In the genomic region with DNA sequence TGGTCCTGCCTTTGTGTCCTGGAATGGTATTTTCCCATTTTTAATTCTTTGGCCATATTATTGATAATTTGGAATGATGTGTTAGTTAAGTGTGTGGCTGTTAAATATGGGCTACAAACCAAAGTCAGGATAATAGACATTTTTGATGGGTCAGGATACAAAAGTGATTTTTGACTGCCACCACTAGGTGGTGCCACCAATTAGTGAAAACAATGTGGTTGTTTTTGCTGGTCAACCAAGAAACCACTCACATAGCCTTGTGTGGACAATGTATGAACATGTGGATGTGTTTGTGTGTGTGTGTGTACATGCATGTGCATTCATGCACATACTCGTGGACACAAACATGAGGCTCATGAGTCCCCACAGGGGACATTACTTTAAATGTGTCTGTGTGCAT, we compare ENCODE assay signal across 10 mouse cellular contexts. TPM values are rescaled to one million over a fixed set of nuclear protein-coding genes. Genes with fewer than 3 reads are reported as not detected.
DNase-seq lines count a peak whose midpoint lies in the region; TF ChIP-seq lines count a peak whose summit lies in the region.
"Had no signal": no experiment of that assay in that cellular context is flagged by ENCODE, and none has a peak within 500 bp of the region (broad histone marks: within the 10 kb centered on the region; RNA-seq: fewer than 3 reads in every experiment).

No protein-coding gene starts in this region.

- WGBS in kidney, adult 2 months, result 26% methylated on average over 1 of the region's 1 CpGs

- no peak overlapping the region for H3K9ac ChIP-seq in ES-Bruce4 (ENCODE audit: low read depth, poor library complexity, severe bottlenecking)
- H3K9ac ChIP-seq: liver, embryonic 15.5 days had no signal

- TF ChIP-seq EP300 in ES-Bruce4 (IDR thresholded peaks at IDR 0.05; ENCODE audit: insufficient read depth, low read depth, low read length), result no peak

- H3K27ac ChIP-seq in kidney, adult 2 months (ENCODE audit: insufficient read depth, low read depth, low read length), result no peak overlapping the region
- no peak overlapping the region for H3K27ac ChIP-seq in ES-Bruce4 (ENCODE audit: insufficient read depth, low read length)
- H3K27ac ChIP-seq: liver, embryonic 15.5 days had no signal

- intact Hi-C loops in left cerebral cortex, postnatal 14 days (cut with DNase I), result no loop called here

- peaks cover 3% of the 10 kb centered on the region for H3K4me1 ChIP-seq in kidney, adult 2 months (ENCODE audit: control insufficient read depth, insufficient read depth, low read length)
- H3K4me1 ChIP-seq in ES-Bruce4 (ENCODE audit: control insufficient read depth, insufficient read depth, low read length), result no peaks in the 10 kb centered on the region

- no peaks in the 10 kb centered on the region for H3K27me3 ChIP-seq in kidney, adult 2 months (replicated peaks; ENCODE audit: control insufficient read depth, insufficient read depth, low read length)
- H3K27me3 ChIP-seq in ES-Bruce4 (ENCODE audit: control insufficient read depth, insufficient read depth, low read length, poor library complexity, severe bottlenecking), result no peaks in the 10 kb centered on the region
- H3K27me3 ChIP-seq: liver, embryonic 15.5 days had no signal

- peak; percentile 60 for DNase-seq in kidney, adult 2 months
- no peak for DNase-seq in kidney, adult 11 months
- DNase-seq in B cell, adult 2 months, result peak; percentile 32 to 34
- DNase-seq in fibroblast of lung, adult 2 months (ENCODE audit: low read depth), result peak; percentile 44
- DNase-seq in retina, embryonic 14.5 days (ENCODE audit: low spot score), result peak; percentile 76
- no peak for DNase-seq in left cerebral cortex, postnatal 14 days (ENCODE audit: low spot score in 2 of 2)

- no peak for TF ChIP-seq POLR2A in kidney, adult 2 months (IDR thresholded peaks at IDR 0.05; ENCODE audit: low read depth, low read length)
- TF ChIP-seq POLR2A in ES-Bruce4 (IDR thresholded peaks at IDR 0.05; ENCODE audit: insufficient read depth, low read length), result no peak

- 0 out of 2 replicates have a peak, but pooled peaks have one; percentile 11 for TF ChIP-seq CTCF in kidney, adult 2 months (conservative IDR thresholded peaks at IDR 0.05; ENCODE audit: insufficient read depth, insufficient read length, low read depth, low read length)
- TF ChIP-seq CTCF in ES-Bruce4 (IDR thresholded peaks at IDR 0.05; ENCODE audit: low read depth, low read length), result peak; percentile 15

- no peak overlapping the region for H3K4me3 ChIP-seq in kidney, adult 2 months (ENCODE audit: insufficient read depth, low read depth, low read length)
- H3K4me3 ChIP-seq in ES-Bruce4 (ENCODE audit: low read depth, low read length), result no peak overlapping the region
- H3K4me3 ChIP-seq: erythroblast, embryonic 14.5 days; liver, embryonic 15.5 days had no signal

- H3K9me3 ChIP-seq in ES-Bruce4 (replicated peaks; ENCODE audit: control insufficient read depth, insufficient read depth, low read length, poor library complexity, severe bottlenecking), result no peaks in the 10 kb centered on the region
- H3K9me3 ChIP-seq: liver, embryonic 15.5 days had no signal

- H3K36me3 ChIP-seq in kidney, adult 2 months (ENCODE audit: control insufficient read depth, insufficient read depth, low read length), result no peaks in the 10 kb centered on the region
- no peaks in the 10 kb centered on the region for H3K36me3 ChIP-seq in ES-Bruce4 (ENCODE audit: control insufficient read depth, insufficient read depth, low read length, poor library complexity, severe bottlenecking)
- H3K36me3 ChIP-seq: liver, embryonic 15.5 days had no signal

RNA-seq across cellular contexts. Expression of a gene that starts 2.2 kb away (rescaled TPM):
- polyA plus RNA-seq in kidney, adult 2 months (2012; rRNA removed), result 4.8 and 5.1 TPM in 2 replicates
- not detected in 2 replicates for polyA plus RNA-seq in ES-Bruce4 (2011; ENCODE audit: insufficient read depth, insufficient read length, low read depth, missing spikeins)
- total RNA-seq in left cerebral cortex, postnatal 14 days (2021), result under 1 TPM; 0.64 to 0.68 TPM
- polyA plus RNA-seq: erythroblast, embryonic 14.5 days had no signal

RNA-seq across cellular contexts. Expression of a gene that starts 5.1 kb away (rescaled TPM):
- 2.4 and 2.5 TPM in 2 replicates for polyA plus RNA-seq in kidney, adult 2 months (2012; rRNA removed)
- 0.51 TPM in 1 of 2 replicates, not detected in the other for polyA plus RNA-seq in ES-Bruce4 (2011; ENCODE audit: insufficient read depth, insufficient read length, low read depth, missing spikeins)
- total RNA-seq in left cerebral cortex, postnatal 14 days (2021), result under 1 TPM; 0.48 to 0.53 TPM
- polyA plus RNA-seq: erythroblast, embryonic 14.5 days had no signal

RNA-seq across cellular contexts. Expression of a gene that starts 14.7 kb away (rescaled TPM):
- polyA plus RNA-seq in kidney, adult 2 months (2012; rRNA removed), result not detected in 2 replicates
- polyA plus RNA-seq in ES-Bruce4 (2011; ENCODE audit: insufficient read depth, insufficient read length, low read depth, missing spikeins), result not detected in 2 replicates
- not detected for total RNA-seq in left cerebral cortex, postnatal 14 days (2021)
- polyA plus RNA-seq: erythroblast, embryonic 14.5 days; liver, embryonic 15.5 days; spleen, adult 2 months had no signal

RNA-seq across cellular contexts. Expression of a gene that starts 24.2 kb away (rescaled TPM):
- not detected in 2 replicates for polyA plus RNA-seq in kidney, adult 2 months (2012; rRNA removed)
- polyA plus RNA-seq in ES-Bruce4 (2011; ENCODE audit: insufficient read depth, insufficient read length, low read depth, missing spikeins), result not detected in 2 replicates
- total RNA-seq in left cerebral cortex, postnatal 14 days (2021), result not detected
- polyA plus RNA-seq: erythroblast, embryonic 14.5 days; liver, embryonic 15.5 days; spleen, adult 2 months had no signal

RNA-seq across cellular contexts. Expression of a gene that starts 46.0 kb away (rescaled TPM):
- not detected in 2 replicates for polyA plus RNA-seq in kidney, adult 2 months (2012; rRNA removed)
- polyA plus RNA-seq in ES-Bruce4 (2011; ENCODE audit: insufficient read depth, insufficient read length, low read depth, missing spikeins), result not detected in 2 replicates
- not detected for total RNA-seq in left cerebral cortex, postnatal 14 days (2021)
- polyA plus RNA-seq: erythroblast, embryonic 14.5 days; liver, embryonic 15.5 days; spleen, adult 2 months had no signal

Comparison
In these comparisons a context has a peak if more than half of its experiments do, and no peak if none do; other contexts are left out.
1. DNase-seq: peak in kidney, adult 2 months (single experiment), B cell, adult 2 months (2 of 2), fibroblast of lung, adult 2 months (single experiment) and retina, embryonic 14.5 days (single experiment); none in kidney, adult 11 months (single experiment) and left cerebral cortex, postnatal 14 days (0 of 2).